Mouse (Mus musculus): ENCODE measurements at regions not wholly inside any gene's neighbourhood (a gene's known extent, or its start where the extent isn't known, plus 50 kb on each side); places are given as distances from the start of the nearest gene placed in this dataset.

DNA sequence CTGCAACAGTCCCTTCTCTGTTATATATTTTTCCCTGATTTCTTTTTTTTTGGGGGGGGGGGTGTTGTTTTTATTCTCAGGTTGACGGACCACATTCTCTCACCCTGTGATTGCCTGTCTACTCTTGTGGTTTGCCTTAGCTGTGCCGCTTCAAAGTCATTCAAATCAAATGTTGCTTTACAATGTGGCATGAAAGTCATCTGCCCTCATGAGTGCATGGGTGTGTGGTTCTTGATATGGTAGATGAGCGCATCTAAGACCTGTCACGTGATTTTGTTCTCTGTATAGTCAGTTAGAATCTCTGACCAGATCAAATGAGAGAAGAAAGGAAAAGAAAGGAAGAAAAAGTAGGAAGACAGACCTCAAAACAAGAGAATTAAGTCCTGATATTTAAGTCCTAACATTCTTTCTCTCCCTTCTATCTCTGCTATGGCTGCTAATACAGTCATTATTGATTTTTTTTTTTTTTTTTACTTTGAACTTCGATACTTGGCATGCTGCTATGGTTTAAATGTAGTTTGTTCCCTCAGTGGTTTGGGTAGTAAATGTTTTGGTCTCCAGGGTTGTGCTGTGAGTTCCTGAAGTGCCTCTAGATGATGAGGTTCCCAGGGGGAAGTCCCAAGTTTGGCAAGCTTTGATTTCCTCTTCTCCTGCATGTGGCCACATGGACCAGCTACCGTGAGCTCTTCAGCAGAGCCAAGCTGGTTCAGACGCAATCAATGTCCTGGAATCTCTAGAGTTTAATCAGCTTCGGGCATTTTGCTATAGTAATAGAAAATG is 91.2 kb upstream of the Npas2 start:
- DNase-seq, result no peak

DNA sequence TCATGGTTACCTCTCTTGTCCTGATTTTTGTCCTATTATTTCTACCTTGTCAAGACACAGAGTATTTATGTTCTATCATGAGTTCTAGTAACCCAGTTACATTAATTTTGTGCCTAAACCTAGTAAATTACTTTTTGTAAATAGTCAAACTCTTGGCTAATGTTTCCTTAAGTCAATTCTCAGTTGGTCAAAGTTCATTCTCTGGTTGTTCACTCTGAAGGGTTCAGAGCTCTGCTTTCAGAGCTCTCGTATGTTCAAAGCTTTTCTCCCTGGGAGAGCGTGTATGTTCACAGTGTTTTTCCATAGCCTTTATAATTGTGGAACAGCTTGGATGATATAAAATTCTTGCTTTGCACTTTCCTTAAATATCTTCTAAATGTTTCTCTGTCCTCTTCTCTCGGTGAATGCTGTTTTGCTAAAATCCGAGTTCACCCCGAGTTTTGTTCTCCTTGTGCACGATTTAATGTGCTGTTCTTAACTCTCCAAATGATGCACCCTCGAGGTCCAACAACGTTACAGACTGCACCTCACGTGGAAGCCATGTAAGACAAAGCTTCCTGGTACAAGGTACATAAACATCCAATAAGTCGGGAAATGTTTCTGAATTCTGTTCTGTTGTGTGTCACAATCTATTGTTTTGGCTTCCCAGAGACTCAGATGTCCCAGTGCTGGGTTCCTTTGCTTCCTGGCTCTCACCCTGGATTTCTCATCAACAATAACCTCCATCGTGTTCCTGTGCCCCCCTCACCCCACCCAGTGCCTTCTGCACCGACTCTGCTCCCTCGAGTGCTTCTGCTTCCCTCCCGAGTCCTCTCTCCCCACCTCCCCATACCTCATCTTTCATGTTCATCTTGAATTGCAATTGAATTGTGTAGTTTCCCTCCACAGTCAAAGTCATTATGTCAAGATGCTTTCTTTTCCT is 90.3 kb upstream of the Npas2 start:
- no peak for DNase-seq

DNA sequence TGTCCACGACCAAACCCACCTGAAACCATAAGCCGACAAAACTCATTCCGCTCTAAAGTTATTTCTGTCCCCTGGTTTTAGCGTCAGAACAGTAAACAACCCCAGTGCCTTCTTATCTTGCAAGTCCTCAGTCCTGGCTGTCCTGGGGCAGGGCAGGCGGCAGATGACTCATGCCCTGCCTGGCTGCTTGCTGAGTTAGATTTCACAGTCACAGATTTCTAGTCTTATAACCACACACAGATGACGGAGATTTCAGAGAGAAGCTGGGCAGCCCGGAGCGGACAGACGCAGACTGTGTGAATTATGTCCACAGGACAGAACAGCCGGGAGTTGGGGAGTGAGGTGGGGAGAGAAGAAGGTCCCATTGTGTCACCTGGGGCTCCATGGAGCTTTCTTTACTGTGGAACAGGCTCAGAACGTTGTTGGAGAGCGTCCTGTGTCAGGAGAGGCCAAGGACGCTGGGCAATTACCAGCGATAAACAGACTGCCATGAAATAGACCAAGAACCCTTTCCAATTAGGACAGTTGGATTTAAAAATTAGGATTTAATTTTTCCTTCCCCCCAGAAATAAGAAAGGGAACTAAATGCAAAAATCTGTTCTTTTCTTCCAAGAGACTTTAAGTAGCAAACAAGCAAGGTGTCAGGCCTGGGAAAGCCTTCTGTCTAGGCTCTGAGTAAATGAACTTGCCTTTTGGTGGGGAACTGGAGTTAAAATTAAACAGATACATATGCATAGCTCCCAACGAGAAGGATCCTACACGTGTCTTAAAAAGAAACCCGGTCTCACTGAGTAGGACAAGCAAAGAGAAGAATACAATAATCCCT is 87.8 kb upstream of the Npas2 start:
- DNase-seq, result no peak

DNA sequence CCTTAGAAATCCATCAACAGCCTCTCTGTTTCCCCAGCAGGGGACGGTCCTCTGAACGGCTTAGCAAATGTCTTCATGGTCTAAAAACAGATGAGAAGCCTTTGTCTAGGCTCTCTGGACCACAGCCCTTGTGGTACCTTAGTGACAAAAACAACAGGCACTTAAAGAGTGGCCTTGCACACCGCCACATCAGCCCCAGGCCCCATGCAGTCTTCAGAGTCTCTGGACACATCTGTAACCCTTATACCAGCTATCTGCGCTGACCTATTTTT is 87.2 kb upstream of the Npas2 start:
- no peak for DNase-seq

DNA sequence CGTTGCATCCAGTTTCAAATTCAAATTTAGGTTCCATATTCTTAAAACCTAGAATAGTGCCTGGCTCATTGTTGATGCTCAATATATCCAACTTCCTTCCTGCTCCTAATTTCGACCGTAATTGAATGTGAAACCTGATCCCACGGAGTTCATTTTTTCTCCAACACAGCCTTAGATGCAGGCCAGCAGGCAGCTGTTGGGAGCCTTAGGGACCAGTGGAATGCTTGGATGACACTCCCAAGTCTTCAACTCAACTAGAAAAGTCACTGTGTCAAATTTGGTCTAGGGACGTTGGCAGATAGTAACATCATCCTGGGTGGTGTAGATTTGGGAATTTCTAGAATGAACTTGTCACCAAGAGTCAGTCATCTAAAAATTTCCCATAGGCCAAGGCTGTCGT is 86.9 kb upstream of the Npas2 start:
- no peak for DNase-seq

DNA sequence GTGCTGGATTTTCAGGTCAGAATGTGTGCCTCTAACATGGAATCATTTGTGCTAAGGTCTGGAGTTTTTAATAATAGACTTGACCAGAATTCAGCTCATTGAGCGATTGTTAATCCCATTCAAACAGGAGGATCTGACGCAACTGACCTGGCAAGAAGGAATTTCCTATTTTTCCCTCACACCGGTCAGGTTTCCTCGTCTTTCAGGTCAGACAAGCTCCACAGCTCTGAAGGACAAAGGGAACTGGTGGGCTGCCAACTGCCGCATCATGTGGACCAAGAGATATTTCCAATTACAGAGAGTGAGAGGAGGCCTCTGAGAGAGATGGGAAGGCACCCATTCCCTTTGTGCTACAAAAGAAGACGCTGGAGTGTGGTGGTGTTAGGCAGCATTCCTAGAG is 77.2 kb upstream of the Npas2 start:
- no peak for DNase-seq

DNA sequence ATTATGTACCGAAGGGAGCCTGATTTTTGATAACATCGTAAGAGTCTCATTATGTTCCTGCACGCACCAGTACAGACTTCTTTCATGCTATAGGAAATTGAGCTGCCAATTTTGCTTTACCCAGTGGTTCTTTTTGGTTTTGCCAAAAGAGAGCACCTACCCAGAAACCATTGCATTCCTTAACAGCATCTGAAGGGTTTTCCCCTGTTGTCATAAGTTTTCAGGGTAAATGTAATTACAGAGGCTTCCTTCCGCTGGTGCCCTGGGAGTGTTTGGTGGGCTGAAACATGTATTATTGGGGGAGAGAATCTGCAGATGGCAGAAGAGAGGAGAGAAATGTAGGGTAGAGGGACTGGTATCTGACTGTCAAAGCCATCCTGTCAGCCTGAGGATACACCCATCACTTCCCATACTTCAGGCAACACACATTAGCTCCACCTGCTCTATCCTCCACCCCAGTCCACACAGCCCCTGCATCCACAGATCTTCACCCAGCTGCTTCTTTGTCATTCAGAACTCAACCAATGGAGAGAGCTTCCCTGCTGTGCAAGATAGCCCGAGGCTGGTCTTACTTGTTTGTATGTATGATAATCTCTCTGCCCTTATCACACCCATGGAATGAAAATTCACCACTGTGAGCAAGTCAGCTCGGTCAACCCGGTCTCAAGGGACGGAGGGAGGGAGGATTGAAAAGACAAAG is 71.1 kb upstream of the Npas2 start:
- DNase-seq, result no peak

DNA sequence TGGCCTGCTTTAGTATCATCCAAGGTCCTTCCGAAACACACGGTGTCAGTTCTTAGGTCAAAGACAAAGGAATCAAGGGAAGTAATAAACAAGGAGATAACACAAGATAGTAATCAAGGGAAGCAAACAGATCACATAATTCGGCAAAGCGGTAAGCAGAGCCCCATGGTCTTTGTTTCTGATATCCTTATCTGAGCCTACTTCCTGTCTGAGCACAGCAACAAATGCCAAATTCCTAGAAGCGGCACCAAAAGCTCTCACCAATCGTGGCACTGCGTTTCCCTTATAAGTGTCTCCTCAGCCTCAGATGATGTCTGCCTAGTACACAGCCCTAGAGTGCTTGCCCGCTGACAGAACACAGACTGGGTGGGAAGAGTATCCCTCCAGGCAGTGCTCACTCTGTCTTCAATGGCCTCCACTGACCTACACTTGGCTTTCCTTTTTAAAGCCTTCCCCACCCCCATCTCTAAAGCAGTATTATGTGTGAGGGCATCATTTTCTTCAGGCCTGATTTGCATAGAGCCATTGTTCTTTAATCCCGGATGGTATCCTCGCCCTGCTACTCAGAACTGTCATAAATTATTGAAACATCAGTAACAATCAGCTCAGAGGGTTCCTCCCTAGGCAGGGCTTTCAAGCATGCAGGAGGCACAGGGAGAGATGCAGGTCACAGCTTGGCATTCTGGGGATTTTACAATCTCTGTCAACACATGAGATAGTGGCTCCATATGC is 70.3 kb upstream of the Npas2 start:
- no peak for DNase-seq

DNA sequence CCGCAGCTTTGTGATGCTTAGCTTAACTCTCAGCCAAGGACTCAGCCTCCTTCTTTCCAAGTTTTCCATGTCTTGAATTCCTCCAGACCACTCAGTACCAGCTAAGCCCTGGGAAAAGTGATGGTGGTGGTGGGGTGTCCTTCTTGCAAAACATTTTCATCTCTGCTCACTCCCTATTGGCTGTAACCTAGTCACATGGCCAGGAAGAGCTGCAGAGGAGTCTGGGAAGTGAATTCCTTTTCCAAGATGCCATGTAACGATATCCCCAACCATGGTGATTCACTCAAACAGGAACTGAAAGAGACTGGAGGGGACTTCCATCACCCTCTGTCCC is 69.8 kb upstream of the Npas2 start:
- DNase-seq, result no peak

DNA sequence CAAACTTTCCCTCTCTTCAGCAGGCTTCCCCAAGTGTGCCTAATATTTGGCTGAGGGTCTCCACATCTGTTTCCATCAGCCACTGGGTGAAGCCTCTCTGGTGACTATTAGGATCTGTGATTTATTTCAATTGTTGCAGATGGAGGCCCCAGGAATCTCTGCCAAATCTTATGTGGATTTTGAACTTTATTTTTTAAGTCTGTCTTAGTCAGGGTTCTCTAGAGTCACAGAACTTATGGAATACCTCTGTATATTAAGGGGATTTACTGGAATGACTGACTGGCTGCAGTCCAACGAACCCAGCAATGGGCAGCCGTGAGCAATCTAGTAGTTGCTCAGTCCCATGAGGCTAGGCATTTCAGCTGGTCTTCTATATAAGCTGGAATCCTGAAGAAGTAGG is 59.0 kb upstream of the Npas2 start:
- no peak for DNase-seq

DNA sequence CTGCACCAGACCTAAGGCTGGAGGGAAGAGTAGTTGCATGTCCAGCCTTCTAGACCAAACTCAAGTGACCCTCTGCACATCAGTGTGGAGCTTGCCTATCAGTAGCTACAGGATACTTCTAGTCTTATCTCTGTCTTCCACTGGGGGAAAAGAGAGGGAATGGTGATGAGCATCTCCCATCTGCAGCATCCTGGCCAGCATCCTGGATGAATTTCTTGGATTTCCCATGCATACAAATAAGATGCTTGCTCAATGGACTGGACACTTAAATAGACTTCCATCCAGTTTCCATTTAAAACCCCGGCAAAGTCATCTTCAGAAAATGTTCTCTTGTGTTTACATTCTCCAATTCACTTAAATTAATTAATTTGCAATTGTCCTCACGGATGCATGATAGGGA is 50.5 kb upstream of the Npas2 start:
- DNase-seq, result no peak

DNA sequence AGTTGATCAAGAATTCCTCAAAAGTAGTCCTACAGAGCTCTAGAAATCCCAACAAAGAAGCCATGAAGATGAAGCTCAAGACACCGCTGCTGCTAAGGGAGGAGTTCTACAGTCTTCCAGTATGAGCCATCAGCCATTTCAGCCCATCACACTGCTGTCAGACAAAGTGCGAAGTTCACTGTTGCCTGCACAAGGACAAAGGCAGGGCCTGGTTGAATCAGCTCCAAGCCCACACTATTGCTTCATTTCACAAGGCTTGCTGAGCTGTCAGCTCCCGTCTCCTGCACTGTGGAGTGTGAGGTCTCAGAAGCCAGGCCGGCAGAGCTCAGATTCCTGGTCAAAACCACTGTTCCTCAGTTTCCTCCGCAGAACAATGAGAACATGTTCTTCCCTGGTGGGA is 49.9 kb upstream of the Npas2 start:
- no peak for DNase-seq

Measured in cerebellum, adult 9-11 months (tissue).